Mouse (Mus musculus): ENCODE measurements around the gene Ywhah.

DNA sequence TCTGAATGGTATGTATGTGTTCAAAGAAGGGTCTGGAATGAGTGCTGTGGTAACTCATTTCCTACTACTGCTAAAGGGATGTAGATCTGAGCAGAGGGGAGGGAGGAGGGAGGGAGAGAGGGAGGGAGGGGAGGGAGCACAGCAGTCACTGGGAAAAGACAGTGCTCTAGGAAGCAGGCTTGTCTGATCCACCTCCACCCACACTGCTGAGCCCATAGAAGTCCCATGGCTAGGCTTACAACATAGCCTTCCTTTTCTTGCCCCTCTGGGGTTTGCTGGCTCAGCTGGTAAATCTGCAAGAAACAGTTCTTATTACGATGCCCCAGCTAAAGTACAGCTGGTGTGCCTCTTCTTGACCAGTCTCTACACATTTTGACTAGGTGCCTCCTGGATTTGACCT lies 30.7 kb upstream of the Ywhah start:
- TF ChIP-seq CTCF (IDR thresholded peaks at IDR 0.05; ENCODE audit: low read depth) (no peak), EP300 (IDR thresholded peaks at IDR 0.05; ENCODE audit: low read depth) (no peak)
